Mouse (Mus musculus) stomach, adult 2 months (tissue): ENCODE measurements around the gene Gm21764. TPM values are rescaled to one million over a fixed set of nuclear protein-coding genes. Genes with fewer than 3 reads are reported as not detected.

Experiments
- polyA plus RNA-seq: library from polyadenylated mRNA; depleted of rRNA; stranded (reverse); fragments of >200 nt; gene quantifications from 2 replicates; pipeline ENCODE4 v1.2.3, GENCODE M21; 2012; rRNA removed

Gene Gm21764
- polyA plus RNA-seq = not detected in 2 replicates

DNA sequence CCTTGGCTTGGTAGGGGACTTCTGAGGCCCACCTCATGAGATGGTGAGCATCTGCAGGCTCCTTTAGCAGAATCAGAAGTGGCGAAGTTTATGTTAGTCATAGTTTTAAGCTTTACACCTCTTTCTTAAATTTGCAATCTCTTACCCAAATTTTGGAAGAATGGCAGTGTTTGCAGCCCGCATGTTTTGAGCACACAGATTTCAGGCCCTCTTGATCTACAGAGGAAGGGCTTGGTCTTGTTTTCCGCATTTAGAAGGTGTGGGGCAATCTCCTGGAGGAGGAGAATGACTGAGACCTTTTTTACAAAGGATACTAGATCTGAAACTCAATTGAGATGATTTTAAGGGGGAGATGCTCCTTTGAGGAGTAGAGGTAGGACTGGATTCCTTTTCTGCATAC lies at the start of gene Gm21764:
Gene Gm21764, minus strand, starts transcription at position 101 of the 400 bp plus-strand sequence.

GRCm38 (mm10) chrY:18088816-18089215 lies 27.2 kb upstream of the Gm21764 start, which contains the start of gene Ssty1:
TSS of gene Ssty1 (plus strand) at chrY:18089116.

Other genes with a start within 250 kb of the Gm21764 start
- gene Gm21904, start 215.5 kb downstream of the Gm21764 start, polyA plus RNA-seq = not detected in 2 replicates
- gene Gm20772, start 187.1 kb downstream of the Gm21764 start, polyA plus RNA-seq = not detected in 2 replicates
- gene Gm20831, start 187.1 kb downstream of the Gm21764 start, polyA plus RNA-seq = not detected in 2 replicates
- not detected in 2 replicates for gene Srsy, start 124.5 kb downstream of the Gm21764 start, polyA plus RNA-seq
- gene Ssty1, start 27.3 kb upstream of the Gm21764 start, polyA plus RNA-seq = not detected in 2 replicates